ENCODE assay signal across 18 mouse cellular contexts in the genomic region with DNA sequence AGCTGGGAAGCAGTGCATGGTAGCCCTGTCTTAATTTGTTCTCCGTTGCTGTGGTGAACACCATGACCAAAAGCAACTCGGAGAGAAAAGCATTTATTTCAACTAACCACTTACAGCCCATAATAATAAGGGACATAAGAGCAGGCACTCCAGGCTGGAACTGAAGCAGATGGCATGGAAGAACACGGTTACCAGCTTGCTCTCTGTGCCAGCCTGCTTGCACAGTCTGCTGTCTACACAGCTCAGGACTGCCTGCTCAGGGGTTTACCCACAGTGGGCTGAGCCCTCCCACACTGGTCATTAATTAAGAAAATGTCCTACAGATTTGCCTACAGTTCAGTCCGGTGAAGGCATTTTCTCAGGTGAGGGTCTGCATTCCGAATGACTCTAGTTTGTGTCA. TPM values are rescaled to one million over a fixed set of nuclear protein-coding genes. Genes with fewer than 3 reads are reported as not detected.
DNase-seq lines count a peak whose midpoint lies in the region; ATAC-seq and TF ChIP-seq lines count a peak whose summit lies in the region.
"Had no signal": no experiment of that assay in that cellular context is flagged by ENCODE, and none has a peak within 500 bp of the region (broad histone marks: within the 10 kb centered on the region; RNA-seq: fewer than 3 reads in every experiment).

No protein-coding gene starts in this region.

- H3K4me1 ChIP-seq in embryonic facial prominence, embryonic 15.5 days, result peaks cover 29% of the 10 kb centered on the region
- H3K4me1 ChIP-seq in embryonic facial prominence, embryonic 10.5 days, result peaks cover 20% of the 10 kb centered on the region
- H3K4me1 ChIP-seq in neural tube, embryonic 14.5 days (ENCODE audit: control insufficient read depth, insufficient read depth, low read length), result no peaks in the 10 kb centered on the region
- H3K4me1 ChIP-seq in liver, embryonic 12.5 days, result peaks cover 9% of the 10 kb centered on the region; the same call in 1 of the 2 replicates

- H3K36me3 ChIP-seq in embryonic facial prominence, embryonic 15.5 days, result no peaks in the 10 kb centered on the region
- no peaks in the 10 kb centered on the region for H3K36me3 ChIP-seq in embryonic facial prominence, embryonic 10.5 days (replicated peaks)
- H3K36me3 ChIP-seq in neural tube, embryonic 14.5 days (ENCODE audit: control insufficient read depth, insufficient read depth, low read length), result no peaks in the 10 kb centered on the region
- H3K36me3 ChIP-seq in liver, embryonic 12.5 days, result no peaks in the 10 kb centered on the region
- H3K36me3 ChIP-seq: liver, embryonic 13.5 days; neural tube, embryonic 12.5 days had no signal

- H3K27me3 ChIP-seq in embryonic facial prominence, embryonic 15.5 days, result no peaks in the 10 kb centered on the region
- H3K27me3 ChIP-seq in embryonic facial prominence, embryonic 10.5 days (replicated peaks; ENCODE audit: low read depth, poor library complexity, severe bottlenecking), result no peaks in the 10 kb centered on the region
- H3K27me3 ChIP-seq in neural tube, embryonic 14.5 days (ENCODE audit: control insufficient read depth, insufficient read depth, low read length), result no peaks in the 10 kb centered on the region
- no peaks in the 10 kb centered on the region for H3K27me3 ChIP-seq in liver, embryonic 12.5 days (replicated peaks)
- H3K27me3 ChIP-seq: CH12.LX; liver, embryonic 13.5 days; neural tube, embryonic 12.5 days had no signal

- 0 out of 2 replicates have a peak, but pooled peaks have one; percentile 69 for ATAC-seq in embryonic facial prominence, embryonic 15.5 days (ENCODE audit: insufficient number of reproducible peaks, low FRiP score, low TSS enrichment, low read depth)
- ATAC-seq in neural tube, embryonic 14.5 days (ENCODE audit: low read depth), result 0 out of 2 replicates have a peak, but pooled peaks have one; percentile 47
- no peak for ATAC-seq in liver, embryonic 12.5 days
- ATAC-seq: lung, postnatal 0 days; midbrain, embryonic 16.5 days had no signal

- no peak overlapping the region for H3K4me2 ChIP-seq in embryonic facial prominence, embryonic 15.5 days (replicated peaks)
- H3K4me2 ChIP-seq in neural tube, embryonic 14.5 days (ENCODE audit: low read depth, low read length), result no peak overlapping the region
- H3K4me2 ChIP-seq in liver, embryonic 12.5 days, result no peak overlapping the region
- H3K4me2 ChIP-seq: liver, embryonic 13.5 days; neural tube, embryonic 12.5 days had no signal

- H3K27ac ChIP-seq in embryonic facial prominence, embryonic 15.5 days (replicated peaks), result no peak overlapping the region
- H3K27ac ChIP-seq in embryonic facial prominence, embryonic 10.5 days (replicated peaks), result no peak overlapping the region
- no peak overlapping the region for H3K27ac ChIP-seq in neural tube, embryonic 14.5 days (ENCODE audit: low read depth, low read length)
- H3K27ac ChIP-seq in layer of hippocampus, adult 2 months, result peak overlapping the region; percentile 25; the same call in 1 of the 2 replicates
- H3K27ac ChIP-seq in liver, embryonic 12.5 days, result no peak overlapping the region
- H3K27ac ChIP-seq: liver, embryonic 13.5 days; neural tube, embryonic 12.5 days had no signal

- no peak overlapping the region for H3K4me3 ChIP-seq in embryonic facial prominence, embryonic 15.5 days (replicated peaks)
- H3K4me3 ChIP-seq in embryonic facial prominence, embryonic 10.5 days, result no peak overlapping the region
- H3K4me3 ChIP-seq in neural tube, embryonic 14.5 days (ENCODE audit: low read depth, low read length), result no peak overlapping the region
- H3K4me3 ChIP-seq in layer of hippocampus, adult 2 months, result no peak overlapping the region
- H3K4me3 ChIP-seq in liver, embryonic 12.5 days, result no peak overlapping the region
- H3K4me3 ChIP-seq: liver, embryonic 13.5 days; neural tube, embryonic 12.5 days had no signal

- TF ChIP-seq CTCF in layer of hippocampus, adult 2 months (conservative IDR thresholded peaks at IDR 0.05), result no peak

- H3K9me3 ChIP-seq in embryonic facial prominence, embryonic 15.5 days (replicated peaks), result no peaks in the 10 kb centered on the region
- no peaks in the 10 kb centered on the region for H3K9me3 ChIP-seq in embryonic facial prominence, embryonic 10.5 days
- H3K9me3 ChIP-seq in neural tube, embryonic 14.5 days (ENCODE audit: control insufficient read depth, low read length), result no peaks in the 10 kb centered on the region
- no peaks in the 10 kb centered on the region for H3K9me3 ChIP-seq in liver, embryonic 12.5 days (replicated peaks)
- H3K9me3 ChIP-seq: liver, embryonic 13.5 days; neural tube, embryonic 12.5 days had no signal

- DNase-seq in embryonic facial prominence, embryonic 10.5 days (ENCODE audit: low spot score), result no peak
- no peak for DNase-seq in neural tube, embryonic 10.5 days (ENCODE audit: extremely low spot score, low spot score)
- peak; percentile 31 to 47 for DNase-seq in layer of hippocampus, adult 2 months (ENCODE audit: low spot score in 2 of 2)
- no peak for DNase-seq in heart, adult 18-20 months
- no peak for DNase-seq in left cerebral cortex, adult 18-20 months (ENCODE audit: low spot score in 2 of 2)
- DNase-seq: adrenal gland, postnatal 10 days; kidney, adult 2 months; kidney, postnatal 25 days; left cerebral cortex, postnatal 4 days; liver, embryonic 13.5 days had no signal

- no peak overlapping the region for H3K9ac ChIP-seq in embryonic facial prominence, embryonic 15.5 days
- H3K9ac ChIP-seq in neural tube, embryonic 14.5 days (replicated peaks; ENCODE audit: low read depth, low read length), result no peak overlapping the region
- no peak overlapping the region for H3K9ac ChIP-seq in liver, embryonic 12.5 days
- H3K9ac ChIP-seq: liver, embryonic 13.5 days; neural tube, embryonic 12.5 days had no signal

- WGBS in embryonic facial prominence, embryonic 15.5 days, result 60% methylated on average over 5 of the region's 5 CpGs
- 75% methylated on average over 5 of the region's 5 CpGs for WGBS in embryonic facial prominence, embryonic 10.5 days
- WGBS in neural tube, embryonic 14.5 days, result 61% methylated on average over 5 of the region's 5 CpGs
- WGBS in liver, embryonic 12.5 days (ENCODE audit: insufficient replicate concordance), result 68% methylated on average over 5 of the region's 5 CpGs

RNA-seq across cellular contexts. Expression of a gene that starts 47.8 kb away (rescaled TPM):
- 14.5 and 15.3 TPM in 2 replicates for polyA plus RNA-seq in embryonic facial prominence, embryonic 15.5 days (2015; fragmentation: Nextera tagmentation; extraction: Ambion mirVana)
- polyA plus RNA-seq in embryonic facial prominence, embryonic 10.5 days (2016; fragmentation: Nextera tagmentation; extraction: Ambion mirVana), result 6.2 and 6.6 TPM in 2 replicates
- 1.4 and 1.5 TPM in 2 replicates for polyA plus RNA-seq in neural tube, embryonic 14.5 days (2014; fragmentation: Nextera tagmentation; extraction: Ambion mirVana)
- 1 to 10 TPM; 1.6 to 3.2 TPM for total RNA-seq in layer of hippocampus, adult 2 months (2021)
- 10 to 100 TPM; 12.3 to 13.2 TPM for total RNA-seq in heart, adult 18-20 months (2021)
- total RNA-seq in left cerebral cortex, adult 18-20 months (2021), result 10 to 100 TPM; 11.2 TPM
- polyA plus RNA-seq in liver, embryonic 12.5 days (2016; fragmentation: Nextera tagmentation; extraction: Ambion mirVana), result 0.13 and 0.43 TPM in 2 replicates
- total RNA-seq: megakaryocyte, adult 5-6 weeks had no signal

Comparison
In these comparisons a context has a peak if more than half of its experiments do, and no peak if none do; other contexts are left out.
1. DNase-seq: peak in layer of hippocampus, adult 2 months (2 of 2); none in embryonic facial prominence, embryonic 10.5 days (single experiment), neural tube, embryonic 10.5 days (single experiment), heart, adult 18-20 months (0 of 2) and left cerebral cortex, adult 18-20 months (0 of 2).